Mouse (Mus musculus) heart, adult 2 months (tissue): ENCODE results near the gene Fgfr2.

Experiments used
- CTCF ChIP-seq: fragments of 200-600 bp; IDR thresholded peaks from 2 replicates; pipeline ENCODE4 v1.8.1; 2022; ENCODE audit warnings: antibody characterized with exemption, mild to moderate bottlenecking, moderate library complexity
- EP300 ChIP-seq: fragments of 200-500 bp; IDR thresholded peaks from 2 replicates; pipeline ENCODE4 v1.6.1; 2011; ENCODE audit warnings: low read depth, low read length, control low read depth; ENCODE audit not compliant: insufficient read depth
- POLR2A ChIP-seq: fragments of 200-500 bp; IDR thresholded peaks from 2 replicates; pipeline ENCODE4 v1.6.1; 2011; ENCODE audit warnings: mild to moderate bottlenecking, low read depth, low read length, control low read depth; ENCODE audit not compliant: insufficient read depth

DNA sequence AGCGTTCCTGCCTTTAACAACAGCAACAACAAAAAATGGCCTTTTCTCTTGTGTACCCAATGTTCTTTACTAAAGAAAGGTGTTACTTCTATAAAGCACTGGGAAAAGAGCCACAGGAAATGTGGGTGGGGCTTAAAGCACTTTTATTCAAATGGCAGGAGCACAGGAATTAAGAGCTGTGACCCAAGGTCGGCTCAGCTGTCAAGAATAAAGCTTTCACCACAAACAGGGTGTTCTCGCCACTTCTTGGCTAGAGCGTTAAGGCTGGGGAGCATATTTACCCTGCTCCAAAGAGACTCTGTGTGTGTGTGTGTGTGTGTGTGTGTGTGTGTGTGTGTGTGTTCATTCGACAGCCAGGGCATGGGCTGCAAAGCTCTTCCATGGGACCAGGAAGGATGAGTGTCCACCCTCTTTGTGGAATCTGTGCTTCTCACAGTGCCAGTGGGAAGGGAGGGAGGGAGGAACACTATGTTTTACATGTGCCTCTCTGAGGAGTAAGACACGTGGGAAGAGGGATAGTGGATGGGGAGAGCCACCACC lies 103.6 kb downstream of the Fgfr2 start:
- TF ChIP-seq POLR2A (no peak), CTCF (no peak), EP300 (no peak)
